Mouse (Mus musculus) urinary bladder, postnatal 14 days (tissue): ENCODE data around the gene Olfr1136.

ENCODE experiments used
- DNase-seq: peaks from one replicate; pipeline ENCODE4 v3.0.0; 2021; ENCODE audit warnings: low spot score

Gene Olfr1136

DNA sequence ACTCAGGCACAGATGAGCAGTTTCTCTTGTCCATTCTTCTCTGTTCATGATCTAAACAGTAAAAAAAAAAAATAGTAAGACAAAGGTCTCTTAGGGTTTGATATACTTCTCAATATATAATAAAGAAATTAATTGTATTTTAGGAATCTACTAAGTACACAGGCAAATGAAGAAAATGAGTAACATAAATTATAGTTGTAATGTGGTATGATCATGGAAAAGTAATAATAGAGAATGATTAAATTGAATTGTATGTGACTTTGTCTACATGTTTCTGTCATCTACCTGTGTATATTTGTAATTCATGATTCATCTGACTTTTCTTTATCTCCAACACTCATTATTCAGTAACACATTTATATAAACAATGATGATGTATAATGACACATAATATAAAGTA lies at the start of gene Olfr1136:
Gene Olfr1136, minus strand, starts transcription at position 101 of the 400 bp plus-strand sequence.
- DNase-seq: no peak

GRCm38 (mm10) chr2:87743452-87743851 lies 49.7 kb upstream of the Olfr1136 start, which contains the start of gene Olfr1140:
Gene Olfr1140, plus strand, starts transcription at chr2:87743752.
- DNase-seq: no peak

DNA sequence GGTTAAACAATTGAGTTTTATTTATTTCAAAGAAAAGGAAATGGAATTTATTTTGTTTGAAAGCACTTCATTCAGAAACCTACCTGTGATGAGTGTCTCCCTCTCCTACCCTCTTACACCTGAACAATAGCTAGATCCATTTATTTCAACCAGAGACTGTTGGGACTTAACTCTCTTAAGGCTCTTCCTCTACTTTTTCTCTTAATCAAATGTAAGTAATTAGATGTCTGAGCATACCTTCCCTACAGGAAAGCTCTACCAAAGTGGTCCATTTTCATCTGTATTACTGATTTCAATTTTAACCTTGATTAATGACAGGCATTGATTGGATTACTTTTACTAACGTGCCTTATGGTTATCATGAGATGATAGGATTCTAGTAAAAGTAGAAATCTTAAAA lies 46.1 kb upstream of the Olfr1136 start, which contains the start of gene Olfr1138:
Gene Olfr1138, minus strand, starts transcription at position 101 of the 400 bp plus-strand sequence.
- no peak for DNase-seq

- no peak for DNase-seq
Measured at GRCm38 (mm10) chr2:87713079-87713478, 19.3 kb upstream of the Olfr1136 start, which contains the start of gene Olfr1137. Gene Olfr1137, minus strand, starts transcription at chr2:87713179.

DNA sequence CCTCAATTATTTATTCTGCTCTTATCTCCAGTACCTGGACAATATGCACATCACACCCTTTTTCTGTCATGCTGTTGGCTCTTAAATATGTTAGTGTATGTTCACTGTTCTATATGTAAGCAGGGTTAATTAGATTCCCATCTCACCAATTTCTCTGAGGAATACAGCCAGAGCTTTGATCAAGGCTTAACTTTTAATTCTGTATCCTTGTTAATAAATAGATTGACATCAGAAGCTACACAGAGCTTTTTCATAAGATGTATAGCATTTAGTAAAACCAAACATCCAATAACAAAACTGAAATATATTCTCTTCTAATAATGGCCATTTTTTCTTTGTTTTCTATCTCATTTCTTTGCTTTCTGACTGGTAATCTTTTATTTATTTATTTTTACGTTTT lies 20.2 kb downstream of the Olfr1136 start, which contains the start of gene Olfr1135:
Gene Olfr1135, minus strand, starts transcription at position 101 of the 400 bp plus-strand sequence.
- no peak for DNase-seq

GRCm38 (mm10) chr2:87658360-87658759 lies 35.4 kb downstream of the Olfr1136 start, which contains the start of gene Olfr1134:
Gene Olfr1134, minus strand, starts transcription at chr2:87658460.
- DNase-seq: no peak

GRCm38 (mm10) chr2:87647274-87647673 lies 46.5 kb downstream of the Olfr1136 start, which contains the start of gene Olfr1133:
Gene Olfr1133, minus strand, starts transcription at chr2:87647374.
- no peak for DNase-seq
